Mouse (Mus musculus) kidney, postnatal 0 days (tissue): ENCODE measurements at regions not wholly inside any gene's neighbourhood (a gene's known extent, or its start where the extent isn't known, plus 50 kb on each side); places are given as distances from the start of the nearest gene placed in this dataset.

Source experiments
- ATAC-seq: fragments of 200-750 bp; cut with Nextera tagmentation; replicated peaks from 2 replicates; pipeline ENCODE4 v1.8.0; 2017; ENCODE audit warnings: low read depth, moderate number of reproducible peaks, moderate TSS enrichment, moderate library complexity; ENCODE audit not compliant: low FRiP score
- DNase-seq: peaks from one replicate; pipeline ENCODE4 v3.0.0-alpha.2; 2016; ENCODE audit warnings: low spot score
- H3K27ac ChIP-seq: fragments of 300-500 bp; sonication (generic); 2 replicates; pipeline ENCODE4 v1.5.1; 2014; ENCODE audit warnings: mild to moderate bottlenecking
- H3K27me3 ChIP-seq: fragments of 300-500 bp; sonication (generic); 2 replicates; pipeline ENCODE4 v1.6.1; 2014; ENCODE audit warnings: low read length, mixed read lengths; ENCODE audit not compliant: insufficient read depth
- H3K36me3 ChIP-seq: fragments of 300-500 bp; sonication (generic); 2 replicates; pipeline ENCODE4 v1.6.1; 2014; ENCODE audit warnings: low read length, mixed read lengths; ENCODE audit not compliant: insufficient read depth
- H3K4me1 ChIP-seq: fragments of 300-500 bp; sonication (generic); replicated peaks from 2 replicates; pipeline ENCODE4 v1.6.1; 2014; ENCODE audit warnings: antibody characterized with exemption, low read length, mixed read lengths; ENCODE audit not compliant: insufficient read depth
- H3K4me2 ChIP-seq: fragments of 300-500 bp; sonication (generic); 2 replicates; pipeline ENCODE4 v1.6.1; 2014; ENCODE audit warnings: mild to moderate bottlenecking, low read length, moderate library complexity, mixed read lengths
- H3K4me3 ChIP-seq: fragments of 300-500 bp; sonication (generic); replicated peaks from 2 replicates; pipeline ENCODE4 v1.5.1; 2014; ENCODE audit warnings: low read depth, low read length
- H3K9ac ChIP-seq: fragments of 300-500 bp; sonication (generic); 2 replicates; pipeline ENCODE4 v1.6.1; 2014; ENCODE audit warnings: low read depth, low read length
- H3K9me3 ChIP-seq: fragments of 300-500 bp; sonication (generic); replicated peaks from 2 replicates; pipeline ENCODE4 v1.6.1; 2016; ENCODE audit warnings: low read length, inconsistent platforms, mixed read lengths
- CTCF ChIP-seq: IDR thresholded peaks from 2 replicates; pipeline ENCODE4 v1.5.1; 2016; ENCODE audit warnings: antibody characterized with exemption, low read depth, mild to moderate bottlenecking, moderate library complexity
- WGBS: fragments of 180-500 bp; shearing (Covaris S2); extraction: QIAGEN DNeasy Blood & Tissue Kit; methylation state at CpG from one replicate; pipeline ENCODE4 v1.1.7; 2014; 5-methylcytosine and 5-hydroxymethylcytosine counted together

DNA sequence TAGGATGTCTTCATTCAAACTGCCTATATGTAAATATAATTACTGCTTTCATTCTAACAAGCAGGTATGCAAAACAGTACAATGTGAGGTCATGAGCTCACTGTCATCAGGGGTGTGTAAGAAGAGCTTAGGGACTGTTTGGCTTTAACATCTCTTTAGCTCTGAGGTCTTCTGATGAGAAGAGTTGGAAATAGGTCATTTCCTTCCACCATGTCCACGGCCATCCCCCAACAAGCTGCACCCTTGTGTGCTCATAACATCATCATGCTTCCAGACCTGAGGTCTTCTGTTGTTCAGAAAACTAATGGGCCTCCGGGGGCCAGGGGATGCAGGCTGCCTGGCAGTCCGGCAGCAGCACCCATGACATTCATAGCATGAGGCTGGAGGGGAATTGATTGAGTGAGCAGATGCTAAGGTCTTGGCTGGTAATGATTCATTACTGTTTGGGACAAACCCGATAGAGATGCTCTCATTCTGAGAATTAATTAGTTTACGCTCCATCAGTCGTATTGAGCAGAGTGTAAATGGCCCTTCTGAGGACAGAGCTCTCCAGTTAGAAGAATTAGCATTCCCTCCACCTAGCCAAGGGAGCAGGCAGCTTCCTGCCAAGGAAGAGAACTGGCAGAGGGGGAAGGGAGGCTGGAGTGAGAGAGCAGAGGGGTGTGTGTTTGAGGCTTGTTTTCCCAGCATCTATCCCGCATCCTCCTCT is 64.0 kb downstream of the Rps24 start:
- TF ChIP-seq CTCF: no peak
- ATAC-seq (no peak), DNase-seq (no peak)
- H3K4me2 ChIP-seq: no peak overlapping the region
- H3K9me3 ChIP-seq: no peaks in the 10 kb centered on the region
- H3K27me3 ChIP-seq: no peaks in the 10 kb centered on the region
- WGBS: 54% methylated on average over 7 of the region's 7 CpGs
- no peaks in the 10 kb centered on the region for H3K4me1 ChIP-seq
- no peak overlapping the region for H3K4me3 ChIP-seq
- H3K36me3 ChIP-seq: no peaks in the 10 kb centered on the region
- no peak overlapping the region for H3K9ac ChIP-seq
- no peak overlapping the region for H3K27ac ChIP-seq

DNA sequence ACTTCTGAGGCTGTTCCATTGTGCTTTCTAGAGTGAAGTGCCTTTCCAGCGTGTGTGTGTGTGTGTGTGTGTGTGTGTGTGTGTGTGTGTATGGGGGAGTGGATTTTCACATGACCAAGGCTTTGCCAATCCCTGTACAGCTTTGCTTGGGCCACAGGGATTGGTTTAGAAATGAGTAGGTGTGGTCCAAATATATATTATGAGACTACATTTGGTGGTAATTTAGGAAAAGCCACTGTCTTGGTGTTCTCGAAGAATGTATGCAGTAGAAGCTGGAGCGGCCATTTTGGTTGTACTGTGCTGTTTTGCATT is 64.5 kb downstream of the Rps24 start:
- WGBS: 68% methylated on average over 3 of the region's 3 CpGs
- ATAC-seq: no peak
- no peak overlapping the region for H3K4me2 ChIP-seq
- no peaks in the 10 kb centered on the region for H3K36me3 ChIP-seq
- H3K27me3 ChIP-seq: no peaks in the 10 kb centered on the region
- no peak overlapping the region for H3K27ac ChIP-seq
- no peak overlapping the region for H3K4me3 ChIP-seq
- H3K9ac ChIP-seq: no peak overlapping the region
- no peak for DNase-seq
- H3K9me3 ChIP-seq: no peaks in the 10 kb centered on the region
- no peaks in the 10 kb centered on the region for H3K4me1 ChIP-seq
- no peak for TF ChIP-seq CTCF

DNA sequence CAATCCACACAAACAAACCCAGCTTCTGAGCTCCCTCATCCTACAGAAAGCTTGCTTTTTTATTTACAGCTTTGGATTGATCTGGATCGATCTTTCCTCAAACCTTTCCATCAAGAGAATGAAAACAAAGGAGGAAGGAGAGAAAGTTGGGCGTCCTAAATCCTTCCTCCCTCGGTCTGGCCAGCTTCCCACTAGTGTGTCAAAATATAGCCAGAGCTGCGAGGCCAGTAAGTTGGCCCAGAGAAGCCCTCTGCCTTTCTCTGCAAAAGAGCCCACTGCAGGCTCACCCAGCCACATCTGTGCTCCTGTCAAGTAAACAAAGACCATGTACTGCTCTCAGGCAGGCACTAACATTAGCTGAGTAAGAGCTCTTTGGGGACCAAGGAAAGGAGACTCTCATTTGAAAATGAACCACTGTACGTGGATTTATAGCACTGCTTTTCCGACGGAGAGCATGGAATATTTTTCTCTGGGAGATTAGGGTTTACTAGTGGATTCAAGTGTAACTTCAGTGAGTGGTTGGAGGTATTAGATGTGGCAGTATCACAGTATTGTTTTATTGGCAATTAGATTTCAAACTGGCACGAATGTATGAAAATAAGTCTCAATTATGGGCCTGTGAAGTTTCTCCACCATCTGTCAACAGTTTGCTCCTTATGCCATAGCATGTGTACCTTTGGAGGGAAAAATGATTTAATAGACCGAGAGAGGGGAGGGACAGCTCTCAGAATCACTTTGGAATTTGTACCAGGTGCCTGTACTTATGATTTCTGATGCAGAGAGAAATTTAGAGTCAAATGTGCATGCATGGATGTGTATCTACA is 78.1 kb downstream of the Rps24 start:
- Histone ChIP-seq H3K27me3 (no peaks in the 10 kb centered on the region), H3K4me2 (no peak overlapping the region), H3K4me3 (no peak overlapping the region), H3K9me3 (no peaks in the 10 kb centered on the region), H3K36me3 (no peaks in the 10 kb centered on the region), H3K4me1 (no peaks in the 10 kb centered on the region), H3K27ac (no peak overlapping the region), H3K9ac (no peak overlapping the region)
- no peak for ATAC-seq
- WGBS: 52% methylated on average over 9 of the region's 9 CpGs
- DNase-seq: no peak
- no peak for TF ChIP-seq CTCF

DNA sequence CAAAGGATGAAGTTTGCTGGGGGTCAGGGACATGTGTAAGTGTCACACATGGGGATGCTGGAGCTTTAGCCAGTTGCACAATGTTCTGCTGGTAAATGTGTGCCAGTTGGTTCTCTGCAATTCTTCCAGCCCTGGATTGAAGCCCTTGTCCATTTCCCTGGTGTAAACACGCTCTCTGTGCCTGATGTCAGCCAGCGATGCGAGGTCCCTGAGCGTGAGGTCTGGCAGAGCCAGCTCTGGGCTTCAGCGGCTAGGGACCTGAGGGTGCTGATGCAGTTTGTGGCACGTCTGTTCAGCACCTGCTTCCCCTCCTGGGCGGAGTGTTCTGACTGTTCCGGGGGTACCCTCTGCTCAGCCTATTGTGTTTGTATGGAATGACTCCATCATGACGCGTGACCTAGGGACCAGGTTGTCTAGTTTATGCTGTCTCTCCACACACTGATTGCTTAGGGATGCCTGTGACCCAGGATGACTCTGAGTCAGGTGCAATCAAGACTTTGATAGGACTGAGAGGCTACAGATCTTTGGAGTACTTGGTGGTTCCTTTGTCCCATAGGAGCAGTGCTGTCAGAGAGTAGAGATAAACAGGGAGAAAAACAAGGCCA is 78.9 kb downstream of the Rps24 start:
- no peaks in the 10 kb centered on the region for H3K9me3 ChIP-seq
- no peak for TF ChIP-seq CTCF
- no peaks in the 10 kb centered on the region for H3K4me1 ChIP-seq
- H3K36me3 ChIP-seq: no peaks in the 10 kb centered on the region
- no peak overlapping the region for H3K4me3 ChIP-seq
- H3K27me3 ChIP-seq: no peaks in the 10 kb centered on the region
- WGBS: 78% methylated on average over 10 of the region's 10 CpGs
- H3K4me2 ChIP-seq: no peak overlapping the region
- no peak overlapping the region for H3K27ac ChIP-seq
- no peak overlapping the region for H3K9ac ChIP-seq
- ATAC-seq (no peak), DNase-seq (no peak)

DNA sequence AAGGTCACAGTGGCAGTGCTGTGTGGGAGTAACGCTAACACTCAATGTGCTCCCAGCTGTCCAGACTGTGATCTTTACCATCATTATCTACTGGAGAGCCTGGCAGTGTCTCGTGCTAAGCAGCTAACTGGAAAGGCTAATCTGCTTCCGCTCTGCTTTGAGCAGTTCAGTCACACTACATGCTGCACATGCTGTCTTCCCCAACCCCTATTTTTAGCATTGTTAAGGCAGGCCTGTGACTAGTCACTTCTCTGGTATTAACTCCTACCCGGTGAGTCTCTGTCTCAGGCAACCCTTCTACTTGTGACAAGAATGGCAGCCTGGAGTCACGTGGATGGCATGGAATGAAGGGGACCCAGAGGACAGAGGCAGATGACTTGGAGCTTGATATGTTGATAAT is 88.2 kb downstream of the Rps24 start:
- Histone ChIP-seq H3K9me3 (no peaks in the 10 kb centered on the region), H3K27ac (no peak overlapping the region), H3K36me3 (no peaks in the 10 kb centered on the region), H3K9ac (no peak overlapping the region), H3K4me1 (no peaks in the 10 kb centered on the region), H3K27me3 (no peaks in the 10 kb centered on the region), H3K4me2 (no peak overlapping the region), H3K4me3 (no peak overlapping the region)
- TF ChIP-seq CTCF: no peak
- ATAC-seq: no peak
- no peak for DNase-seq
- 63% methylated on average over 5 of the region's 5 CpGs for WGBS

DNA sequence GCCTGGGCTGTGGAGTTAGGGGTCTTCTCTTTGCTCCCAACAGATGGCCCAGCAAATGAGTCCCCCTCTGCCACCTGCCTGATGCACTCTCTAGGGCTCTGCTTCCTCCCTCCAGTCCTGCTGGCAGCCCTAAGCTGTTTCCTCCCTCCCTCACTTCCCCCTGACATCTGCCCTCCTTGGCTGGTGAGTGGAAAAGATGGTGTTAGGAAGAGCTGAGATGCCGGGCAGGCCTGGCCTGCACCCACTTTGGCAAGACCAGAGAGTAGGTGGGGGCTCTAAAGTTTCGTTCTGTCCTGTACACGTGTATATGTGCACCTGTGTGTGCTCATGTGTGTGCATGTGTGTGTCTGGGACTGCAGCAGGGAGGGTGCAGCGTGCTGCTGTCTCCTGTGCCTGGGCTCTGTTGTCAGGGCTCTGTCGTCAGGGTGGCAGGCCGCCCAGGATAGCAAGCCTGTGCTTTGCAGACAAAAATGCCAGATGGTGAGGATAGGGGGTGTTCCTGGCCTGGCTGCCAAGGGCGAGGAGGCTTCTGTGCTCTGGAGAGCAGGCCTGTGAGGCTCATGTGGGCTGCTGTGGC is 91.7 kb downstream of the Rps24 start:
- no peak for TF ChIP-seq CTCF
- Histone ChIP-seq H3K27ac (no peak overlapping the region), H3K4me2 (no peak overlapping the region), H3K9ac (no peak overlapping the region), H3K9me3 (no peaks in the 10 kb centered on the region), H3K4me3 (no peak overlapping the region), H3K27me3 (no peaks in the 10 kb centered on the region), H3K36me3 (no peaks in the 10 kb centered on the region), H3K4me1 (no peaks in the 10 kb centered on the region)
- 49% methylated on average over 7 of the region's 7 CpGs for WGBS
- DNase-seq (no peak), ATAC-seq (no peak)
